Mouse (Mus musculus): Measurements from ENCODE around the gene Chd9. TPM values are rescaled to one million over a fixed set of nuclear protein-coding genes. Genes with fewer than 3 reads are reported as not detected.
"Not testable (repeated sequence)": the region's sequence is repeated elsewhere in the genome, so short reads cannot be mapped to it uniquely, and the experiment has no call there.

Gene Chd9
- total RNA-seq, 2 experiments from 2014 or later = 60.2 to 66.2 TPM

DNA sequence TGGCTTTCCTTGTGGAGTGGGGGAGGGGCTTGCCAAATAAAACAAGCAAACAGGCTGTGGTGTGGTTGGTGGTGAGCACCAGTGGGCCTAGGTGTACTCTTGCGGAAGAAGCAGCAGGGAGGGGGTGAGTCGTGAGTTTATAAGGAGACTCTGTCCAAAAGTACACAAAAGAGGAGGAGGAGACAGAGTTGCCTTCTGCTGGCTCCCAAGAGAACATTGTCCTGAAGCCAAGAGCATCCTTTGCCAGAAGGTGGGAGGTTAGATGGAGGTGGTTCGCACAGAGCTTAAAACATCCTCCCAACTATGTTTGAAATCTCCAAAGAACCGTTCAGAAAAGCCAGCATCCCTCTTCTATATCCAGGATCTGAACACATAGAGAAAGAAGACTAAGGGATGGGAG, 40.2 kb downstream of the Chd9 start:
- intact Hi-C loops (cut with DNase I) = no loop called here
- peak; percentile 29 to 44 for DNase-seq

DNA sequence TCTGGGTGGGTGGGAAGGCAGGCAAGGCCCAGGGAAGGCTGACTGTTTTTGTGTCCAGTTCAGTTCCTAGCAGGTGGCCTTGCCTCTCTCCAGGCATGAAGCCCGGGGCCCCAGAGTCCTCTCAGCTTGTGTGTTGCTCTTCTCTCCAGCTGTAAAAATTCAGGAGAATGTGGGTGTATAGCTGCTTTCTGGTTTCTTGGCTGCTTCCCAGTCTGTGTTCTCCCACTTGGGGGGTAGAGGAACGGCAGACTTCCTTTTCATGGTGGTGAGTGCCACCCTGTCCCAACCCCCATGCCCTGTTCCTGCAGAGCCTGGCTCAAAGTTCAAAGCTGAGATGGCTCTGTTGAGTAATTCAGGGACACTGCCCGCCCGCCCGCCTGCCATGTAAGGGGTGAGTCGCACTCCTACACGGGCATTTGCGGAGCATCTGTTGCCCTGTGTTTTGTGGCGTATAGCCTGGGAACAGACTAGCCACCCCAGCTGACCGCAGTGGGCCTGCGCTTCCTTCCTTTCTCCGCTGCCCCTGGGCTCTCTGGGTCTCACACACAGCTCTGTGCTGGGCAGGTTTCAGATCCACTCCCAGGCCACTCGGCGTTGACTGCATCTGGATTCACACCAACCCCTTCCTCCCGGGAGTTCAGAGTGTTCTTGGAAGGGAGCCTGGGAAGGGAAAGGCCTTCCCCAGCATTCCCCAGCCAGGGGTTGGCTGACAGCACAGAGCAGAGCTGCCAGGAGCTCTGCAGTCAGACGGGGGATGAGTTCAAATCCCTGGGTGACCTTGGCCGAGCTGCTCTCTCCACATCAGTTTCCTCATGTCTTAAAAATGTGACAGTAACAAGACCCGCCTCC, 41.1 kb downstream of the Chd9 start:
- peak; percentile 91 to 93 for DNase-seq
- intact Hi-C loops (cut with DNase I) = no loop called here

DNA sequence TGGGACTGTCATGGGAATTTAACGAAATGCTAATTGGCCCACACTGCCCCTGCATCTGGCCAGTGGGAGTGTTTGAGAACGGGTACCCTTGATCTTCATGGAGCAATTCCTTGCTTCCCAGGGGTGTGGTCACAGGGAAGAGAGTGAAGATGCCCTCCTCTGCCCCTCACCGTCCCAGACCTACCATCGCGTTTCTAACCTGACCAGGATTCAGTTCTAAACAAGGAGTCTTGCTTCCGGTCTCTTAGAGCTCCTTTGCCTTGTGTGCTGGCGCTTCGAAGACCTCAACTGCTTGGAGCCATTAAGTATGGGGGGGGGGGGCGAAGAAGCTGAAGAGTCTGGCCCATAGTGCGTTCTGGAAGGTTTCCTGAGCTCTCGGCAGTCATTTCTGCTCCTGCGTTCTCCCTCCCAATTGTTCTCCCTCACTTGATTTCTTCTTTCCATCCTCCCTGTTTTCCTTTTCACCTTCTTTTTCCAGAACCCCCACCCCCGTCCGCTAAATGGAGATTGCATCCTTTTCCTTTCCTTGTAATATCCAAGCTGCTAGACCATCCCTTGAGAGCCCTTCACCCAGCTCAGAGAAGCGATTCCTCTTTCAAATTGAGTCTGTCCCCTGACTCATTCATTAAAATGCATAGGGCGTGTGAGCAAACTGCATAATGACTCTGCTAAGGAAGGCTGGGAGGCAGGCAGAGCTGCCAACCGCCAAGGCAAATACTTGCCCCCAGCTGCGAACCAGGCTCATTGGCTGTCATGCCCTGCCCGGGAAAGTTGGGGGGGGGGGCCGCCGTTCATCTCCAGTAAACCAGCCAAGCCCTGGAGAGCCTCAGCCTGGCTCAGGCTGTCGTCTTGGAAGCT, 42.0 kb downstream of the Chd9 start:
- intact Hi-C loops (cut with DNase I) = no loop called here
- DNase-seq = peak in 1 of 2 experiments; percentile 22

GRCm38 (mm10) chr8:90871375-90872080, 43.4 kb downstream of the Chd9 start:
- intact Hi-C loops (cut with DNase I) = no loop called here
- peak; percentile 39 to 48 for DNase-seq

- intact Hi-C loops (cut with DNase I) = no loop called here
- DNase-seq = peak in 1 of 2 experiments; percentile 19
Measured at GRCm38 (mm10) chr8:90873051-90873450, 44.9 kb downstream of the Chd9 start.

- intact Hi-C loops (cut with DNase I) = loop anchor here (2.0 to 5.0 kb wide), 3 partner anchors 33 to 49 kb away; partner anchors contain the start of gene Chd9
- DNase-seq = peak; percentile 77
Measured at GRCm38 (mm10) chr8:90876213-90876721, 48.1 kb downstream of the Chd9 start.

DNA sequence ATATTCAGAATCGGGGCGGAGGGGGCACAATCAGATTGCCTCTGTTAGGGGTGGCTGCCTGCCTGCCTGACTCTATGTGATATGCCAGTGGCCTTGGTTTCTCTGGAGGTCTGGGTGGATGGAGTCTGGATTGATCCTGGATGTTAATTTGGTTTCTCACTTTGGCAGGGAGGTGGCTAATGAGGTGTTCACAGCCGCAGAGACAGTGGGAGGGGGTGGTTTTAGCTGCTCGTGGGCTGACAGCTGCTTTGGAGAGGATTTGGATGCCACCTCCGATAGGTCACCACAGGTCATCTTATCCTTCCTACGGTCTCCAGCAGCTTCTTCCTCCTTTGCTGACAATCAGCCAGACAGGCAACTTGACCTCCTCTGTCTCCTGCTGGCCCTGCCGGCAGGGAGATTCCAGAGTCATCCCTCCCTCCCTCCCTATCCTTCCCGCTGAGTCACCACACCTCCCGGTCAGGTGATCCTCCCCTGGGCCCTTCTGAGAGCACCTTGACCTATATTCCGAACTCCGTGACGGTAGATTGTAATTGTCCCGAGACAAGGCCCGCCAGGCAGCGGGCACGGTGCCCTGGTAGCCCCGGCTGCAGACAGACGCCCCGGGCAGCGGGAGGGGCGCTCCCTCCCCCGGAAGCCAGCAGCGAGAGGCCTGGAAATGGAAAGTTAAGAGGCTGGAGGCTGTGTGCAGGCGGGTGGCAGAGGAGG, 48.7 kb downstream of the Chd9 start:
- peak; percentile 81 to 82 for DNase-seq
- intact Hi-C loops (cut with DNase I) = loop anchor here (2.0 to 5.0 kb wide), 3 partner anchors 32 to 50 kb away; partner anchors contain the start of gene Chd9

GRCm38 (mm10) chr8:90877430-90877975, 49.4 kb downstream of the Chd9 start:
- DNase-seq = peak; percentile 21 to 43
- intact Hi-C loops (cut with DNase I) = loop anchor here (2.0 to 5.0 kb wide), 3 partner anchors 31 to 50 kb away; partner anchors contain the start of gene Chd9

GRCm38 (mm10) chr8:90878551-90878950, 50.4 kb downstream of the Chd9 start:
- DNase-seq = no peak
- intact Hi-C loops (cut with DNase I) = loop anchor here (5.0 kb wide), 1 partner anchor 51 kb away; the partner anchor contains the start of gene Chd9

DNA sequence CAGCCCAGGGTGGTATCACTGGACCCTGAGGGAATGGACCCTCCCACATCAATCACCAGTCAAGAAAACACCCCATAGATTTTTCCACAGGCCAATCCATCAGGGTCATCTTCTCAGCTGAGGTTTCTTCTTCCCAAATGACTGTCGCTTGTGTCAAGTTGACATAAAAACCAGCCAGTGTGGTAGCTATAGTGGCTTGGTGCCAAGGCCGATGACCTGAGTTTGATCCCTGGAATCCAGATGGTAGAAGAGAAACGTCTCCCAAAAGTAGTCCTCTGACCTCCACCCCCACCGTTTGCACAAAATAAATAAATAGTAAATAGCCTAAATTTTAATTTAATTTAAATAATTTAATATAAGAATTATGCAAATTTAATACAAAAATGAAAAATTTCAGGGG, 51.9 kb downstream of the Chd9 start:
- DNase-seq = no peak
- intact Hi-C loops (cut with DNase I) = no loop called here

GRCm38 (mm10) chr8:90881181-90881580, 53.0 kb downstream of the Chd9 start:
- no peak for DNase-seq
- intact Hi-C loops (cut with DNase I) = no loop called here

DNA sequence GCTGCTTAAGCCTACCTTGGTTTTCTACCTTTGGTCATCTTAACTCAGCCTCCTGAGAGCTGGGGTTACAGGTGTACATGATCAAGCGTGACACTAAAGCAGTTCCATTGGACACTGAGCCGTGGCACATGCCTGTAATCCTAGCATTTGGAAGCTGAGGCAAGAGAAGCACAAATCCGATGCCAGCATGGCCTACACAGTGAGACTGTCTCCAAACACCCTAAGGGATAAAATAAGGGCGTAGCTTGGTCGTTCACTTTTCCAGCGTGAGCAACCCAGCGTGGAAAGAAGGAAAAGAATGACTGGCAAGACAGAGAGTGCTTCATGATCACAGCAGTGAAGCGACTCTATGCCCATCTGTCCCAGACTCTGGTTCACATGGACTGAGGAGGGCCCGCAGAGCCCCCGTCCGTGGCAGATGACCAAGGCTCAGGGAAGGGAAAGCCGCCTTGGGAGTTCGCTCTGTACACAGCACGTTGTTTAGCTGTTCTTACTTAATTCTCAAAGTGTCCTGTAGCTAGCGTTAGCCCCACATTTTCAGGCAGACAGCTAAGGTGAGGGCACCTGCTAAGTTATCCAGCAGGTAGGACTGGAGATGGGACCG, 54.0 kb downstream of the Chd9 start:
- no peak for DNase-seq
- intact Hi-C loops (cut with DNase I) = no loop called here

DNA sequence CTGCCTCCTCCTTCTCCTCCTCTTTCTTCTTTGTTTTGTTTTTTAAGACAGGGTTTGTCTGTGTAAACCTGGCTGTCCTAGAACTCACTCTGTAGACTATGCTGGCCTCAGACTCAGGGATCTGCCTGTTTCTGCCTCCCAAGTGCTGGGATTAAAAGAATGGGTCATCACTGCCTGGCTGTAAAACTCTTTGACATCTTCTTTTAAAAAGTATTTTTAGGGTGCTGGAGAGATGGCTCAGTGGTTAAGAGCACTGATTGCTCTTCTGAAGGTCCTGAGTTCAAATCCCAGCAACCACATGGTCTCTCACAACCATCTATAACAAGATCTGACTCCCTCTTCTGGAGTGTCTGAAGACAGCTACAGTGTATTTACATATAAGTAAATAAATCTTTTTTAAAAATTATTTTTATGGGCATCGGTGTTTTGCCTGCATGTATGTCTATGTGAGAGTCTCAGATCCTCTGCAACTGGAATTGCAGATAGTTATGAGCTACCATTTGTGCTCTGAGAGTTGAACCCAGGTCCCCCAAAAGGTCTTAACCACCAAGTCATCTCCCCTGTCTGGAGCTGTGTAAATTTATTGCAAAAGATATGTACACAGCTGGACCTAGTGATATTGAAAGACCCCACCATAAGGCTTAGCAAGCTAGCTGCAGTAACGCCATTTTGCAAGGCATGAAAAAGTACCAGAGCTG, 57.7 kb downstream of the Chd9 start:
- DNase-seq = no peak
- intact Hi-C loops (cut with DNase I) = no loop called here

DNA sequence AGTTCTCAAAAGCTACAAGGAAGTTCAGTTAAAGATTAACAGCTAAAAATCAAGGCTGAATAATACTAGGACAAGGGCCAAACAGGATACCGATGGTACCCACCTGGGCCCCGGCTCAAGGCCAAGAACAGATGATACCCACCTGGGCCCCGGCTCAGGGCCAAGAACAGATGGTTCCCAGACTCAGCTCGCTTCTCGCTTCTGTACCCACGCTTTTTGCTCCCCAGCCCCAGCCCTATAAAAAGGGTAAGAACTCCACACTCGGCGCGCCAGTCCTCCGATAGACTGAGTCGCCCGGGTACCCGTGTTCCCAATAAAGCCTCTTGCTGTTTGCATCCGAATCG, 58.2 kb downstream of the Chd9 start:
- intact Hi-C loops (cut with DNase I); DNase-seq: not testable (repeated sequence)

DNA sequence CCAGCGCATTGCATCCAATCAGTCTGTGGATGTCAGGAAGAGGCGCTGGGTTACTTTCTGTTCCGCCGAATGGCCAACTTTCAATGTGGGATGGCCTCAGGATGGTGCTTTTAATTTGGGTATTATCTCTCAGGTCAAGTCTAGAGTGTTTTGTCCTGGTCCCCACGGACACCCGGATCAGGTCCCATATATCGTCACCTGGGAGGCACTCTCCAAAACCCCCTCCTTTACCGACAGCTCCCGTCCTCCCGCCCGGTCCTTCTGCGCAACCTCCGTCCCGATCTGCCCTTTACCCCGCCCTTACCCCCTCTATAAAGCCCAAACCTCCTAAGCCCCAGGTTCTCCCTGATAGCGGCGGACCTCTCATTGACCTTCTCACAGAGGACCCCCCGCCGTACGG, 59.2 kb downstream of the Chd9 start:
- intact Hi-C loops (cut with DNase I); DNase-seq: not testable (repeated sequence)

- DNase-seq = no peak
Measured at GRCm38 (mm10) chr8:90891872-90892578, 63.9 kb downstream of the Chd9 start.

DNA sequence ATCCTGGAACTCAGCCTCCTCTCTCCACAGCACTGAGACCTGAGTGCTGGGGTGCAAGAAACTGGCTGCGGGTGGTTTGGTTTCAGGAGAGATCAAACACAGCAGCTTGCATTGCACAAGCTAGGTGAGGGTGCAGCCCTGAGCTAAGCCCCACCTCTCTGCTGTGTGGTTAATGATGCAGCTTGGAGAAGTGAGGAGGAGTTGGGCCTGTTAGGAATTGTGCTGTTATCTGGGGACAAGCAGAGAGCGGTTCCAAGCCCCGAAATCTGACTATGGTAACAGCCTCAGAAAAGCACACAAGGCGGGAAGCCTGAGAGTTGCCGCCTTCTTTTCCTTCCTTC, 64.4 kb downstream of the Chd9 start:
- no peak for DNase-seq
- intact Hi-C loops (cut with DNase I) = no loop called here

More at GRCm38 (mm10) chr8:90891872-90892578, 63.9 kb downstream of the Chd9 start:
- intact Hi-C loops (cut with DNase I) = no loop called here
